Mouse (Mus musculus): ENCODE data around the gene Ier2. TPM values are rescaled to one million over a fixed set of nuclear protein-coding genes. Genes with fewer than 3 reads are reported as not detected.

The Ier2 gene
- 1 to 10 TPM; 8.8 to 9.6 TPM for total RNA-seq (2021)

DNA sequence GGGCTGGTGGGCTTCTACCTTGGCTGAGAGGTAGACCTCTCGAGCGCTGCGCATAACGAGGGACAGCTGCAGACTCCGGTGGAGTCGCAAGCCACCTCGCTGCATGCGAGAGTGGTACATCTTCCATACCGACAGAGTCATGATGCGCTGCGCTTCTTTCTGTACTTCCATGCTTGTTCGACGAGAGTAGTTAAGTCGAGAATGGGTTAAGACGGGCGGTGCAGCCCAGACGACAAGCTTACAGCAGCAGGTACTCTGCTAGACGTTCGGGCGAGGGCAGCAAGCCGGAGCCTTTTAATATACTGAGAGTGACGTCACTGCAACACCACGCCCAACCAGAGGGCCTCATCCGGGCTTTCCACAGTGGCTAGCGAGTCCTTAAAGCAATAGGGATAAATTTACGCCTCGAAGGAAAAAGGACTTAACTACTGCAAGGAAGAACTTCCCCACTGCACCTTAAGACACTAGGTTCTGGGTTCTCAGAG is at the start of gene Ier2:
TSS of gene Ier2 (minus strand) at position 272 of the 485 bp plus-strand sequence.
- peak; percentile 86 to 87 for DNase-seq (ENCODE audit: extremely low spot score in 1 of 2, low spot score in 1 of 2)

DNA sequence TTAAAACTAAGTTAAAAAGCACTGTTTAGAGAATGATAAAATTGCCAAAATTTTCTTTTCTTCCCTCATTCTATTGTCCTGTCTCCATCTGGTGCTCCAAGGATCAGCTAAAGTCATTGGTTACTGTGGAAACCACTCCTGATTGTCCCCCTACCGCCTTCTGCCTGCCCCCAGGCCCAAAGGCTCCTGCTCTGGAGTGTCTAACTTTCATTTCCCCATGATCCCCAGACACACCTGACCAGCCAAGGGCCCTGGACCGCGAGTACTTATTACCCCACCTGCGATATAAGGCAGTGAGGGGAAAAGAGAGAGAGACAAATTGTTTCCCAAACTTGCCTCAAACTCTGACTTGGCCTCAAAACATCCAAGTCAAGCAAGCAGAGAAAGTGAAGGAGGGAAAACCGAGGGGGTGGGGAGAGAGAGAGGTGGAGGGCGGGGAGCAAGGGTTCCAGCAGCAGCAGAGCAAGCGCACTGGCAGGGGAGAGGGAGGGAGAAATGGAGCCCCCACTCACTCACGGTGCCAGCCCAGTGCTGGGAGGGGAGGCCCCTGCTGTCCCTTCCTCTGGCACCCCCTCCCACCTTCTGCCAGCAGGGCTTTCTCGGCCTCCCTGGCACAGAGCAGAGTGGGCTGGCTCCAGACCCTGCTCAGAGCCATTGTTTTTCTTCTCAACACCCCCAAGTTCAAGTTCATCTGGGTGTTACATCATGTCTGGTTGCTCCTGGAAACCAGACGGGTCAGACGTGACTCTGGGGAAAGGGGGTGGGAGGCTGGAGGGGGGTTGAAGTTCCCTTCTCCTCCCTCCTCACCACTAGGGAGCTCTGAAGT is 49.5 kb upstream of the Ier2 start:
- DNase-seq (ENCODE audit: extremely low spot score in 1 of 2, low spot score in 1 of 2): no peak

DNA sequence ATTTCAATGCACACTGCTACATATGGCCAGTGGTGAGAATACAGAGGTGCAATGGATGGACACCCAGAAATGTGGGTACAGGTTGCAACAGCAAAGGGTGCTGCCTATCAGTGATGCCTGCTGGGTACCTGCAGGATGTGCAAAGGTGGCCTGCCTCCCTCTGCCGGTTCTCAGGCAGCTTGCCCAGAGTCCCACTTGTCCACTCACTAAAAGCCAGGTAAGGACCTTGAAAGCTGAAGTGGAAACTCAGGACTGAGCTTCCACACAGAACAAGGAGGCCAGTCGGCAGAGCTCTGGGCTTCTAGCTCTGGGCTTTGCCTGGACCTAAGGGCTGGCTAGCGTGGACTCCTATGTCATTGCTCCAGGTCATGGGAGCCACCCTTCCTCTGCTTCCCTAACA is 48.7 kb upstream of the Ier2 start:
- no peak for DNase-seq (ENCODE audit: extremely low spot score in 1 of 2, low spot score in 1 of 2)

- DNase-seq (ENCODE audit: extremely low spot score in 1 of 2, low spot score in 1 of 2): no peak
Measured at GRCm38 (mm10) chr8:84709931-84710330, 47.3 kb upstream of the Ier2 start.

- peak; percentile 85 for DNase-seq (ENCODE audit: extremely low spot score in 1 of 2, low spot score in 1 of 2)
Measured at GRCm38 (mm10) chr8:84708774-84709475, 46.3 kb upstream of the Ier2 start.

GRCm38 (mm10) chr8:84708071-84708541 is 45.5 kb upstream of the Ier2 start:
- no peak for DNase-seq (ENCODE audit: extremely low spot score in 1 of 2, low spot score in 1 of 2)

DNA sequence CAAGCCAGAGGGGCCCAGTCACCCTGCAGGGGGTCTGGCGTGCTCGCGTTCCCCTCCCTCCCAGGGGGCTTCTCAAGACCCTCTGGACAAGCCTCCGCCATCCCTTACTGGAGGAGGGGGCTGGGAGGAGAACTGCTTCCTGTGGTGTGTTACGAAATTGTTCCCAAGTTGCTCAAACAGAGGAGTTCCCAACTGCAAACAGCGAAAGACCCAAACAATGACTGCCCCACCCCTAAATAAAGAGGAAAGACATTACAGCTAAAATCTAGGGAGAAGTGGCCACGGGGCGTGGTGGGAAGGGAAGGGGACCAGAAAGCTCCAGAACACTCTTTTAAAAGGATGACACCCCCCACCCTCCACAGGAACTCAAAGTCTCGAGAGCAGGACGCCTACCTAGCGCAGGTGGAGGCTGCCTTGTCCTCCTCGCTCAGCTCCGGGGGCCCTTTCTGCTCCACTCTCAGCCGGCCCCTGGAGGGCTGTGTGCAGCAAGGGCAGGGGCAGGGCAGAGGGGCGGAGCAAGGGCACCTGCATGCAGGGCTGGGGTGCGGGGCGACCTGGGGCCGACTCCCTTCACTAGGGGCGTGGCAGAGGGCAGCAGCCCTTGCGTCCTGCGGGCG is 44.7 kb upstream of the Ier2 start:
- no peak for DNase-seq (ENCODE audit: extremely low spot score in 1 of 2, low spot score in 1 of 2)

GRCm38 (mm10) chr8:84706610-84707266 is 44.1 kb upstream of the Ier2 start:
- no peak for DNase-seq (ENCODE audit: extremely low spot score in 1 of 2, low spot score in 1 of 2)

DNA sequence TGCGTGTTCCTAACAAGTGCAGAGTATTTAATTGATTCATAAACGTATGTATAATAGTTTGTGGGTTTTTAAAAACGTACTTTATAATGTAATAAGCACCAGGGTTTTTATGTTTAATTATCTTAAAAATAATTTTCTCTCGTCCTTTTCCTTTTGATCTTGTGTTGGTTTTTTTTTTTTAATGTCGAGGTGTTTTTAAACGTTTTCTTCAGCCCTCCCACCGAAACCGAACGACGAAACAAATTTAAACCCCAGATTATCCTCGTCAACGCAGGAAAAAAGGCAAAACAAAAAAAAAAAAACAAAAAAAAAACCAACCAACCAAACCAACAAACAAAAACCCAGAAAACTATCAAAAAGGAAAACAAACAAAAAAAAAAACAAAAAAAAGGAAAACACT is 43.3 kb upstream of the Ier2 start:
- DNase-seq (ENCODE audit: extremely low spot score in 1 of 2, low spot score in 1 of 2): no peak

- DNase-seq (ENCODE audit: extremely low spot score in 1 of 2, low spot score in 1 of 2): peak; percentile 31 to 45
Measured at GRCm38 (mm10) chr8:84704867-84705831, 42.5 kb upstream of the Ier2 start.

DNA sequence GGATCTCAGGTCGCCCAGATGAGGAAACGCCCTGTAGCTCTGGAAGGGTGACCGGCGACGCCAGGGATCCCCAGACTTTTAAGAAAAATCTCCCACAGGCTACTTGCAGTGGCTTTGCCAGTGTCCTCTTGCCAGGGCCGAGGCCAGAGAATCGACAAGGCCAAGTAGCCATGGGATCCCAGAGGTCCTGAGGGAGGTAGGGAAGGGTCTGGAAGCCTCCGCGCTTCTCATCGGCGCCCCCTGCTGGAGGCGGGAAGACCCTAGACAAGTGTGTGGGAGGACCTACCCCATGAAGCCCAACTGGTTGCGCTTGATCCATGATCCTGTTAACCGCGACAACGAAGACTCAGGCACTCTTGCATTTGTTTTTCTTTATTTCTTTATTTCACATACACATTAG is 41.7 kb upstream of the Ier2 start:
- DNase-seq (ENCODE audit: extremely low spot score in 1 of 2, low spot score in 1 of 2): peak; percentile 66 to 83

- peak; percentile 8 to 17 for DNase-seq (ENCODE audit: extremely low spot score in 1 of 2, low spot score in 1 of 2)
Measured at GRCm38 (mm10) chr8:84703466-84704249, 41.0 kb upstream of the Ier2 start.

DNA sequence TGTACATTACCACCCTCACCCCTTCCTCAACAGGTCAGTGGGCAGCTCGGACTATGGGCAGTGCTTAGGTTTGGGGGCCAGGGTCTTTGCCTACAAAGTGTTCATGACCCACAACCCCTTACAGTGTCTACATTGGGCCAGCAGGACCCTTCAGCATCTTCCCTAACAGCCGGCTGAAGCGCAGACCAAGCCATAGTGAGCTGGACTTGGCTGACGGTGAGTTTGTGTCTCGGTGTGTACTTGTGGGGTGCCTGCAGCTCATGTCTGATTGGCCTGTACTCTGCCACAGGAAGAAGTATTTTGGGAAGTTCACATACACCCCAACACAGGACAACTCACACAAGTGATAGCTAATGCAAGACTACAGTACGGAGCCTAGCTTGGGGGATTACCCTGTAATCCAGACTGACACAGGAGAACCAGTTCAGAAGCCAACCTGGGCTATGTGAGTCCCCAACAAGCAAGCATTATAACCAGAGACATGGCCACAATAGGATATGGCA is 40.4 kb upstream of the Ier2 start:
- DNase-seq (ENCODE audit: extremely low spot score in 1 of 2, low spot score in 1 of 2): peak; percentile 3 to 9

- DNase-seq (ENCODE audit: extremely low spot score in 1 of 2, low spot score in 1 of 2): no peak
Measured at GRCm38 (mm10) chr8:84702561-84702960, 39.9 kb upstream of the Ier2 start.

DNA sequence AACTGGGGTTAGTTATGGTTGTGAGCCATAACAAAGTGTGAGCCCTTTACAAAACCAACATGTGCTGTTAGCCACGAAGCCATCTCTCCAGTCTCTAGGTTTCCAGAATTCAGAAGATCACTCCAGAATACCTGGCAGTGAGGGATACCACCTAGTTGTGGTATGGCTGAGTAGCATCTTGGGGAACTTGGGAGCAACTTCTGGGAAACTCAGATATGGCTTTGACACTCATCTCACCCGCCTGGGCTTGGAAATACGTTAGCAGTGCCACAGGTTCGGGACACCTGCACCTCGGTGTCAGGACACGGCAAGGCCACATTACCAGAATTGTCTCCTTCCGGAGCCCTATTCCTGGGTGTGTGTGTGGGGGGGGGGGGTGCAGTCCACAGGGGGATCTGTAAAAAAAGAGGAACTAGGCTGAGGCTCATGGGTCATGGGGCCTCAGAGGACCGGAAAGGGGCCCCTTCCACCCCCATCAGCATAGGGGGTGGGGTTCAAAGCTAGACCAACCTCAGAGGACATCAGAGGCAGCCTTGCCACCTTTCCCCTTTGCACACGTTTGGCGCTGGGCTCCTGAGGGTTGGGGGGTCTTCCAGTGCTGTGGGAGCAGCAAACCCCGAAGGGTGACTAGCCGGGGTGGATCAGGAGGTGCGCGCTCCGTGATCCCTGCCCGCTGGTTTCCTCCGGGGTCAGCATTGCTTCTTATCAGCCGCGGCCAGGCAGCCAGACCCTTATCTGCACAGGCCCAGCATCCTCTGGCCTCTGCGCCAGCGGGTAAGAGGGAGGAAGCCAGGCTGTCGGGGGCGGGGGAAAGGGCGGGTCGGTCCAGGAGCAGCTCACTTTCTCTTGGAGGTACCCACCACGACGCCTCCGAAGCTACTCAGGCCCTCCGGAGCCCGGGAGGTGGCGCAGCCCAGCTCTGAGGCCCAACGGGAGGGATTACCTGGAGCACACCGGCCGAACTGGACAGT is 38.6 kb upstream of the Ier2 start, which contains the start of gene Lyl1:
TSS of gene Lyl1 (plus strand) at position 517 of the 971 bp plus-strand sequence.
- DNase-seq (ENCODE audit: extremely low spot score in 1 of 2, low spot score in 1 of 2): no peak

GRCm38 (mm10) chr8:84700526-84700925 is 37.9 kb upstream of the Ier2 start:
- DNase-seq (ENCODE audit: extremely low spot score in 1 of 2, low spot score in 1 of 2): no peak

DNA sequence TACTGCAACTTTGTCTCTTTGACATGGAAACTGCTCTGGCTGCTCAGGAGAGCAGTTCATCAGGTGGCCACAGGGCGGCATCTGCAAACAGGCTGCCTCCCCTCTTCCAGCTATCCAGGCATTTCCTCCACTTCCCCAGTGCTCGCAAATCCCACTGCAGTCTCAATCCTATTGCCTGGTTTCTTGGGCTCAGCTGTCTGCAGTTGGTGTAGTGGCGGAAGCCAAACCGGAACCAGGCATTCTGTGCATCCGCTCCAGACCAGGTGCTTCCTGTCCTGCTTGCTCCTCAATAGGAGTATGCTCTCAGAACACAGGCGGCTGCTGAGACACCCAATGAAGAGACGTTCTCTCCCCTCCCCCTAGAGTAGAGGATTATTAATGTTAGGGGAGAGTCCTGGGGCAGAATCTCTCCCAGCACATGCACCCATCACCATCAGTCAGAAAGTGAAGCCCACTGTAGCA is 37.2 kb upstream of the Ier2 start:
- DNase-seq (ENCODE audit: extremely low spot score in 1 of 2, low spot score in 1 of 2): no peak
